Mouse (Mus musculus): Measurements from ENCODE around the gene B230217C12Rik. TPM values are rescaled to one million over a fixed set of nuclear protein-coding genes. Genes with fewer than 3 reads are reported as not detected.

The B230217C12Rik gene
- total RNA-seq, 2 experiments from 2014 or later = 0.84 to 1.0 TPM

DNA sequence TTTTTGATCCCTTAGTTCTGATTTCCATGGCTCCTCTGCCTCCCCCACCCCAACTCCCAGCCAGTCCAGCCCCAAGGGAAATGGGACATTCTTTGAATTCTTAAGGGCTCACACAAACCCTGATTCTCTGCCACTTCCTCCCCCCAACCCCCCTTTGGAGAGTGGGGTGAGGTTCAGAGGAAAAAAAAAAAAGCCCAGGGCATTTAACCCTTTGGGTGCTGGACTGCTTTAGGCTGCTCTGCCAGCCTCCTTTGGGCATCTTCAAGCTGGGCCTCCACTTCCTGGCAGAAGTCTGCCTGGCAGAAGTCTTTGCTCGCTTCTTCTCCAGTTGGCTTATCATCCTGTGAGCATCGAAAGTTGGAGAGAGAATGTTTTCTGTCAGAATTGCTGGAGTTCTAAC lies 32.5 kb upstream of the B230217C12Rik start:
- intact Hi-C loops (cut with DNase I) = no loop called here
- DNase-seq = peak; percentile 67 to 77

GRCm38 (mm10) chr11:97808621-97809234 lies 31.9 kb upstream of the B230217C12Rik start:
- intact Hi-C loops (cut with DNase I) = no loop called here
- DNase-seq = peak in 1 of 2 experiments; percentile 46

- peak in 1 of 2 experiments; percentile 37 for DNase-seq
- intact Hi-C loops (cut with DNase I) = no loop called here
Observed at GRCm38 (mm10) chr11:97809235-97810121, 31.1 kb upstream of the B230217C12Rik start.

DNA sequence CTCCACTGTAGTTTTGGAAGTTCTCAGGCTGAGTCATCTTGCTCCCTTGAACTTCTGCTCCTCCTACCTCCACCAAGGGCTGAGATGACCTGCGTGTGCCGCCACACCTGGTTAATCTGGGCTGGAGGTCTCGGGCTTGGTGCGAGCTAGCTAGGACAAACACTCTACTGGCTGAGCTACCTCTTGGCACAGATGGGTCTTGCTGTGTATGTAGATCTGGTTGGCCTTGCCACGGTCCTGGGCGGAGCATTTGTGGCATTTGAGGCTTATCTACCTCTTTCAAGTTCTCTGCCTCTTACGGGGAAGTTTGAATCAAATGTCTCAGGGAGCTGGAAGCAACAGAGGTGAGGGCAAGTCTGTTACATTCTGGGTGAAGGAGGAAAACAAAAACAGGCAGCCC lies 30.2 kb upstream of the B230217C12Rik start:
- no peak for DNase-seq
- intact Hi-C loops (cut with DNase I) = no loop called here

- intact Hi-C loops (cut with DNase I) = no loop called here
- no peak for DNase-seq
Observed at GRCm38 (mm10) chr11:97810970-97811369, 29.6 kb upstream of the B230217C12Rik start.

GRCm38 (mm10) chr11:97811569-97812362 lies 28.8 kb upstream of the B230217C12Rik start:
- intact Hi-C loops (cut with DNase I) = no loop called here
- no peak for DNase-seq

DNA sequence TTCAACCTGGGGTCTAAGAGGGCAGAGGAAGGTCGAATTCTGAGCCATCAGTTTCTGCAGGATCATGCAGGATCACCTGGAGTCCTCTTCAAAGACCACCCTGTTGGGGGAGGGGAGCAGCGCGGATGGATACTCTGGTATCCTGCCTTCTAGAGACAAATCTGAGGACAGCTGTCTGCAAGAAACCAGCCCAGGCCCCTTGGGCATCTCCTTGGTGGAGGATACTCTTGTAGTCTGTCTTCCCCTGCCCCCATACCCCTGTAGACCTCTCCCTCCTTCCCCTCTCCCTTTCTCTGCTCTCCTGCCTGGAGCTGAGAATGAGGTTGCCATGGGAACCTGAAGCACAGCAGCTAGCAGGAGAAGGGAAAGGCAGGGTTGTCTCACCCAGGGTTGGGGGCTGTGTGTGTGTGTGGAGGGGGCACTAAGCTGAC lies 28.1 kb upstream of the B230217C12Rik start:
- intact Hi-C loops (cut with DNase I) = no loop called here
- DNase-seq = no peak

DNA sequence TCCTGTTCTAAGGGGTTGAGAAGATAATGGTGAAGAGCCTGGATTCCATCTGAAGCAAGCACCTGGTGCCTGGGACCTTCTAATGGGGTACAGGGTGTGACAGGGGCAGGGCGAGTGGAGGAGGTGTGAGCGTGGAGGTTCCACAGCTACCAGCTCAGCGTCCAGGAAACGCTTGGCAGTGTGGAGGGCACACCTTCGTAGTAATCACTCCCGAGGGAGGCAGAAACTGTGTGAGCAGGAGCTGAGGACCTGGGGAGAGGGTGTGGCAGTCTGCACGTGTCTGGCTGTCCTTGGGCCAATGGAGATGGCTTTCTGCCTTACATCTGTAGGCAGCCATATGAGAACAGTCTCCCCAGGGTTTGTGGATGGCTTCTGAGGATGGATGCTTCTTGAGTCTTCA lies 27.5 kb upstream of the B230217C12Rik start:
- DNase-seq = peak in 1 of 2 experiments; percentile 0
- intact Hi-C loops (cut with DNase I) = no loop called here

- DNase-seq = no peak
- intact Hi-C loops (cut with DNase I) = no loop called here
Observed at GRCm38 (mm10) chr11:97813746-97814515, 26.6 kb upstream of the B230217C12Rik start.

- intact Hi-C loops (cut with DNase I) = no loop called here
- DNase-seq = no peak
Observed at GRCm38 (mm10) chr11:97815736-97816135, 24.8 kb upstream of the B230217C12Rik start.

DNA sequence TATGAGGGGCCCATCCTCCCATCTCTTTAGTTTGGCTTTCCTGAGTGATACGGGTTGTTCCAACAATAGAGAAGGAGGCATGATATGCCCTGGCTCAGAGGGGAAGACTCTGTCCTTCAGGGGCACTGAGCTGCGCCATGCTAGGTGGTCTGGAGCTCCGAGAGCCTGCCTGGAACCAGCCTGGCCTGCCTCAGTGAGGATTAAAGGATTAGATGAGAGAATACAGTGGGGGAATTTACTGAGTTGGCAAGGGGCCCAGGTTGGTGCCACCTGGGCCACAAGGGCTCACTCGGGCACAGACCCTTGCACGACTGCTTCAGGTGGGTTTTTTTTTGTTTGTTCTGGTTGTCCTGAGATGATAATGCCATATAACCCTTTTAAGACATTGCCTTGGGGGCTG lies 24.4 kb upstream of the B230217C12Rik start:
- DNase-seq = no peak
- intact Hi-C loops (cut with DNase I) = no loop called here

DNA sequence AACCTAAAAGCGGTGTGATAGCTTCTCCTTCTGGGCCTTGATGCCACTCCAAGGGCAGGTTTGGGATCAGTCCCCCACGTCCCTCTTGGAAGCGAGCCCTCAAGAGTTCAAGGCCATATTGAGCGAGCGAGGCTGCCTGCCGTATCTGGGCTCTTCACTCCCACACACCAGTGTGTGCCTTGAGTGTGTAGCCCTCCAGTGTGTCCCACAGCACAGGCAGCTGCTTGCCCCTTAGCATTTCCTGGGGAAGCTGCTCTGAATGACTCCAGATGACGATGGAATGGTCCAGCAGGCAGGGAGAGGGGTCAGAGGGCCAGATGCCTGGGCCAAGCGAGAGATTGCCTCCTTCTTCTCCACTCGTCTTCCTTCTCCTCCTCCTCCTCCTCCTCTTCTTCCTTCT lies 23.7 kb upstream of the B230217C12Rik start:
- intact Hi-C loops (cut with DNase I) = no loop called here
- no peak for DNase-seq

GRCm38 (mm10) chr11:97817379-97817778 lies 23.2 kb upstream of the B230217C12Rik start:
- intact Hi-C loops (cut with DNase I) = no loop called here
- DNase-seq = peak in 1 of 2 experiments; percentile 64

GRCm38 (mm10) chr11:97818003-97818402 lies 22.6 kb upstream of the B230217C12Rik start:
- intact Hi-C loops (cut with DNase I) = no loop called here
- DNase-seq = no peak

- peak; percentile 71 to 74 for DNase-seq
- intact Hi-C loops (cut with DNase I) = no loop called here
Observed at GRCm38 (mm10) chr11:97818571-97818970, 22.0 kb upstream of the B230217C12Rik start.

- no peak for DNase-seq
- intact Hi-C loops (cut with DNase I) = no loop called here
Observed at GRCm38 (mm10) chr11:97819102-97819501, 21.5 kb upstream of the B230217C12Rik start.

DNA sequence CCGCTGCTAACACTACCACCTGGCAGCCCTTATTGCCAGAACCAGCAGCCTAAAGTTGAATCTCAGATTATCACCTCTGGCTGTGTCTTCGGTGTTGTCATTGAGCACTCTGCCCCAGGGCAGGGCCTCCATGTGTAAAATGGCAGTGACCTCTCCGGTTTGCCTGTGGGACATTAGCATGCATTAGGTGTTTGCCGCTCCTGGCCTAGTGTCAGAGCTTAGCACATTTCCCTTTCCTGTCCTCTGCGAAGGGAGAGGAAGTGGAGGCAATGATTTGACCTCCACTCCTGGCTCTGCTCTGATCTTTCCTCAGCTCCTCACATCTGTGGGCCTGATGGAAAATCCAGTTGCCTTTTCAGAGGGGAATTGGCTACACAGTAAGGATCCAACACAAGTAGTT lies 20.7 kb upstream of the B230217C12Rik start:
- intact Hi-C loops (cut with DNase I) = loop anchor here (2.0 kb wide), 1 partner anchor 19 kb away; no protein-coding TSS in a partner anchor
- DNase-seq = no peak

DNA sequence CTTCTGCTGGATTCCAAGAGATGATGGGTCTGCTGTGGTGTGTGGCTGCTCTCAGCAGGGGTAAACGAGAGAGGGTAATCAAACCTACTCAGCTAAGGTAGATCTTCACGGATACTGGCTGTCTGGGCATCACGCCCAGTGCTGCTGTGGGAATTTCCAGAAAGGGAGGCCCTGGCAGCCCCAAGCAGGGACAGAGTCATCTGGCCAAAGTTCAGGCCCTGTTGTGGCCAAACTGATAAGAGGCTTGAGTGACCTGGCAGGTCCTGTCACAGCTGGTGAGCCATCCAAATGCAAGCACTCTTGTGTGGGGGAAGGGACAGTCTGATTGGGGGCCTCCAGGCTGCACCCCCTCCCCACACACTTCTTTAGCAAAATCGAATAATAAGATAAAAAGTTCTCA lies 19.7 kb upstream of the B230217C12Rik start:
- peak; percentile 80 to 82 for DNase-seq
- intact Hi-C loops (cut with DNase I) = loop anchor here (2.0 kb wide), 1 partner anchor 20 kb away; no protein-coding TSS in a partner anchor

- intact Hi-C loops (cut with DNase I) = loop anchor here (2.0 kb wide), 1 partner anchor 21 kb away; no protein-coding TSS in a partner anchor
Observed at GRCm38 (mm10) chr11:97821401-97822064, 19.0 kb upstream of the B230217C12Rik start.

More at GRCm38 (mm10) chr11:97821401-97822064, 19.0 kb upstream of the B230217C12Rik start:
- no peak for DNase-seq

Measured in heart, postnatal 10 days (tissue).